Mouse (Mus musculus) liver, embryonic 14.5 days (tissue): ENCODE measurements around the gene Vmn1r81. TPM values are rescaled to one million over a fixed set of nuclear protein-coding genes. Genes with fewer than 3 reads are reported as not detected.

ENCODE experiments used
- ATAC-seq: fragments of 200-750 bp; cut with Nextera tagmentation; 2 replicates; pipeline ENCODE4 v1.8.0; 2017; ENCODE audit warnings: moderate number of reproducible peaks, mild to moderate bottlenecking, moderate library complexity; ENCODE audit not compliant: insufficient read depth
- DNase-seq, 3 experiments: peaks; one replicate each; pipeline ENCODE4 v3.0.0-alpha.2; 2012 to 2013; ENCODE audit warnings: low read depth in 3 of 3, low spot score in 3 of 3
- H3K27ac ChIP-seq: fragments of 300-500 bp; sonication (generic); 2 replicates; pipeline ENCODE4 v1.5.1; 2014; ENCODE audit warnings: moderate library complexity, mild to moderate bottlenecking, control low read depth, inconsistent platforms
- H3K27me3 ChIP-seq: fragments of 300-500 bp; sonication (generic); 2 replicates; pipeline ENCODE4 v1.6.1; 2014; ENCODE audit warnings: mild to moderate bottlenecking, low read length, moderate library complexity; ENCODE audit not compliant: control insufficient read depth, insufficient read depth
- H3K36me3 ChIP-seq: fragments of 300-500 bp; sonication (generic); replicated peaks from 2 replicates; pipeline ENCODE4 v1.6.1; 2014; ENCODE audit warnings: low read depth; ENCODE audit not compliant: control insufficient read depth, insufficient read depth
- H3K4me1 ChIP-seq, 2 experiments: fragments of 200-500 bp in 1 of 2; fragments of 300-500 bp in 1 of 2; sonication (generic) in 1 of 2; replicated peaks; 2 replicates each; pipeline ENCODE4 v1.6.1; 2012 to 2014; ENCODE audit warnings: antibody characterized with exemption in 1 of 2, inconsistent platforms in 1 of 2, low read length in 1 of 2; ENCODE audit not compliant: control insufficient read depth in 2 of 2, insufficient read depth in 2 of 2
- H3K4me2 ChIP-seq: fragments of 300-500 bp; sonication (generic); 2 replicates; pipeline ENCODE4 v1.6.1; 2014; ENCODE audit warnings: low read depth, mild to moderate bottlenecking, control low read depth, moderate library complexity
- H3K4me3 ChIP-seq, 2 experiments: fragments of 200-500 bp in 1 of 2; fragments of 300-500 bp in 1 of 2; sonication (generic) in 1 of 2; 2 replicates each; pipeline ENCODE4 v1.5.1; 2012 to 2014; ENCODE audit warnings: low read depth in 2 of 2, low read length in 2 of 2, mild to moderate bottlenecking in 2 of 2, control low read depth in 1 of 2, inconsistent platforms in 1 of 2, moderate library complexity in 1 of 2; ENCODE audit not compliant: insufficient read depth in 1 of 2
- H3K9ac ChIP-seq: fragments of 300-500 bp; sonication (generic); replicated peaks from 2 replicates; pipeline ENCODE4 v1.6.1; 2014; ENCODE audit warnings: mild to moderate bottlenecking, control low read depth, moderate library complexity
- H3K9me3 ChIP-seq: fragments of 300-500 bp; sonication (generic); 2 replicates; pipeline ENCODE4 v1.6.1; 2016; ENCODE audit warnings: low read length, mixed read lengths; ENCODE audit not compliant: control insufficient read depth
- CTCF ChIP-seq: IDR thresholded peaks from 2 replicates; pipeline ENCODE4 v1.5.1; 2016; ENCODE audit warnings: antibody characterized with exemption, low read depth, control low read depth
- EP300 ChIP-seq: IDR thresholded peaks from 2 replicates; pipeline ENCODE4 v1.6.1; 2016; ENCODE audit warnings: antibody characterized with exemption, low read depth
- WGBS: fragments of 180-500 bp; shearing (Covaris S2); extraction: QIAGEN DNeasy Blood & Tissue Kit; methylation state at CpG from one replicate; pipeline ENCODE4 v1.1.7; 2014; ENCODE audit not compliant: insufficient replicate concordance; 5-methylcytosine and 5-hydroxymethylcytosine counted together
- polyA plus RNA-seq, 2 experiments: library from polyadenylated mRNA; depleted of rRNA in 1 of 2; stranded (reverse) in 1 of 2; unstranded in 1 of 2; fragments of >200 nt; fragmentation: Nextera tagmentation in 1 of 2; extraction: Ambion mirVana in 1 of 2; gene quantifications; 2 replicates each; pipeline versions ENCODE4 v1.2.1 to v1.2.3; 2012 to 2014

The Vmn1r81 gene
- polyA plus RNA-seq (2012; rRNA removed), result not detected in 2 replicates
- polyA plus RNA-seq (2014; fragmentation: Nextera tagmentation; extraction: Ambion mirVana), result not detected in 2 replicates

GRCm38 (mm10) chr7:12268169-12268568, at the start of gene Vmn1r81:
Gene Vmn1r81, minus strand, starts transcription at chr7:12268269.
- Histone ChIP-seq H3K9me3 (no peaks in the 10 kb centered on the region), H3K9ac (no peak within 1 kb of the TSS), H3K4me1 (no peaks in the 10 kb centered on the region), H3K4me3 (no peak within 1 kb of the TSS), H3K27me3 (no peaks in the 10 kb centered on the region), H3K36me3 (no peaks in the 10 kb centered on the region), H3K27ac (no peak within 1 kb of the TSS), H3K4me2 (no peak within 1 kb of the TSS)
- ATAC-seq (no peak), DNase-seq (no peak)
- WGBS, result 38% methylated on average over 1 of the region's 1 CpGs
- TF ChIP-seq EP300, result no peak
- no peak for TF ChIP-seq CTCF

- no peaks in the 10 kb centered on the region for H3K27me3 ChIP-seq
Measured at GRCm38 (mm10) chr7:12300130-12300529, 32.1 kb upstream of the Vmn1r81 start, which contains the start of gene Vmn1r82. Gene Vmn1r82, plus strand, starts transcription at chr7:12300430.

GRCm38 (mm10) chr7:12204141-12204540, 63.9 kb downstream of the Vmn1r81 start:
- H3K4me2 ChIP-seq, result no peak overlapping the region
- H3K27ac ChIP-seq, result no peak overlapping the region
- DNase-seq (no peak), ATAC-seq (no peak)
- no peaks in the 10 kb centered on the region for H3K9me3 ChIP-seq
- H3K27me3 ChIP-seq, result no peaks in the 10 kb centered on the region
- no peak overlapping the region for H3K4me3 ChIP-seq
- WGBS, result 41% methylated on average over 2 of the region's 2 CpGs
- H3K9ac ChIP-seq, result no peak overlapping the region
- H3K36me3 ChIP-seq, result no peaks in the 10 kb centered on the region
- no peaks in the 10 kb centered on the region for H3K4me1 ChIP-seq
- no peak for TF ChIP-seq EP300
- no peak for TF ChIP-seq CTCF

More at GRCm38 (mm10) chr7:12300130-12300529, 32.1 kb upstream of the Vmn1r81 start, which contains the start of gene Vmn1r82:
- TF ChIP-seq EP300 (no peak), CTCF (no peak)
- H3K36me3 ChIP-seq, result no peaks in the 10 kb centered on the region
- no peak within 1 kb of the TSS for H3K9ac ChIP-seq
- DNase-seq (no peak), ATAC-seq (no peak)
- H3K9me3 ChIP-seq, result no peaks in the 10 kb centered on the region
- no peak within 1 kb of the TSS for H3K27ac ChIP-seq
- WGBS, result 33% methylated on average over 2 of the region's 2 CpGs
- H3K4me3 ChIP-seq, result no peak within 1 kb of the TSS
- H3K4me2 ChIP-seq, result no peak within 1 kb of the TSS
- no peaks in the 10 kb centered on the region for H3K4me1 ChIP-seq

Other genes starting within 250 kb of the Vmn1r81 start
- gene Vmn1r77, start 231.5 kb downstream of the Vmn1r81 start, polyA plus RNA-seq (2012; rRNA removed), result not detected in 2 replicates
- gene Vmn1r77, start 231.5 kb downstream of the Vmn1r81 start, polyA plus RNA-seq (2014; fragmentation: Nextera tagmentation; extraction: Ambion mirVana), result not detected in 2 replicates
- not detected in 2 replicates for gene Vmn1r78, start 118.0 kb downstream of the Vmn1r81 start, polyA plus RNA-seq (2012; rRNA removed)
- gene Vmn1r78, start 118.0 kb downstream of the Vmn1r81 start, polyA plus RNA-seq (2014; fragmentation: Nextera tagmentation; extraction: Ambion mirVana), result not detected in 2 replicates
- gene Vmn1r79, start 97.0 kb downstream of the Vmn1r81 start, polyA plus RNA-seq (2012; rRNA removed), result not detected in 2 replicates
- gene Vmn1r79, start 97.0 kb downstream of the Vmn1r81 start, polyA plus RNA-seq (2014; fragmentation: Nextera tagmentation; extraction: Ambion mirVana), result not detected in 2 replicates
- gene Vmn1r80, start 79.0 kb downstream of the Vmn1r81 start, polyA plus RNA-seq (2012; rRNA removed), result not detected in 2 replicates
- not detected in 2 replicates for gene Vmn1r80, start 79.0 kb downstream of the Vmn1r81 start, polyA plus RNA-seq (2014; fragmentation: Nextera tagmentation; extraction: Ambion mirVana)
- gene Vmn1r82, start 32.2 kb upstream of the Vmn1r81 start, polyA plus RNA-seq (2012; rRNA removed), result not detected in 2 replicates
- gene Vmn1r82, start 32.2 kb upstream of the Vmn1r81 start, polyA plus RNA-seq (2014; fragmentation: Nextera tagmentation; extraction: Ambion mirVana), result not detected in 2 replicates
- gene Vmn1r83, start 61.2 kb upstream of the Vmn1r81 start, polyA plus RNA-seq (2012; rRNA removed), result not detected in 2 replicates
- gene Vmn1r83, start 61.2 kb upstream of the Vmn1r81 start, polyA plus RNA-seq (2014; fragmentation: Nextera tagmentation; extraction: Ambion mirVana), result not detected in 2 replicates
- not detected in 2 replicates for gene Vmn1r84, start 101.0 kb upstream of the Vmn1r81 start, polyA plus RNA-seq (2012; rRNA removed)
- not detected in 2 replicates for gene Vmn1r84, start 101.0 kb upstream of the Vmn1r81 start, polyA plus RNA-seq (2014; fragmentation: Nextera tagmentation; extraction: Ambion mirVana)
- gene Zfp551, start 154.5 kb upstream of the Vmn1r81 start, polyA plus RNA-seq (2012; rRNA removed), result 0.28 and 0.35 TPM in 2 replicates
- 0.55 and 1.1 TPM in 2 replicates for gene Zfp551, start 154.5 kb upstream of the Vmn1r81 start, polyA plus RNA-seq (2014; fragmentation: Nextera tagmentation; extraction: Ambion mirVana)
- 0.89 and 1.3 TPM in 2 replicates for gene Zfp606, start 210.0 kb upstream of the Vmn1r81 start, polyA plus RNA-seq (2012; rRNA removed)
- gene Zfp606, start 210.0 kb upstream of the Vmn1r81 start, polyA plus RNA-seq (2014; fragmentation: Nextera tagmentation; extraction: Ambion mirVana), result 3.3 and 3.6 TPM in 2 replicates
- not detected in 2 replicates for gene 2900092C05Rik, start 244.2 kb upstream of the Vmn1r81 start, polyA plus RNA-seq (2012; rRNA removed)
- gene 2900092C05Rik, start 244.2 kb upstream of the Vmn1r81 start, polyA plus RNA-seq (2014; fragmentation: Nextera tagmentation; extraction: Ambion mirVana), result not detected in 2 replicates